Mouse (Mus musculus): ENCODE data around the gene Kansl1l.

GRCm38 (mm10) chr1:66861764-66862672 is 44.7 kb upstream of the Kansl1l start:
- no peak for TF ChIP-seq CTCF (IDR thresholded peaks at IDR 0.05; ENCODE audit: insufficient read depth, low read depth, low read length)
- no peak for TF ChIP-seq POLR2A (IDR thresholded peaks at IDR 0.05; ENCODE audit: insufficient read depth, low read depth, low read length)

All from olfactory bulb, adult 2 months (tissue).